Mouse (Mus musculus) right cerebral cortex, postnatal 10 days (tissue): ENCODE results near the gene Tnrc6c.
A peak's percentile ranks its signal among the peaks of the same experiment; 100 is the strongest.

Source experiments
- DNase-seq, 2 experiments: peaks; one replicate each; pipeline ENCODE4 v3.0.0; 2021; ENCODE audit warnings: low spot score in 2 of 2

The Tnrc6c gene

DNA sequence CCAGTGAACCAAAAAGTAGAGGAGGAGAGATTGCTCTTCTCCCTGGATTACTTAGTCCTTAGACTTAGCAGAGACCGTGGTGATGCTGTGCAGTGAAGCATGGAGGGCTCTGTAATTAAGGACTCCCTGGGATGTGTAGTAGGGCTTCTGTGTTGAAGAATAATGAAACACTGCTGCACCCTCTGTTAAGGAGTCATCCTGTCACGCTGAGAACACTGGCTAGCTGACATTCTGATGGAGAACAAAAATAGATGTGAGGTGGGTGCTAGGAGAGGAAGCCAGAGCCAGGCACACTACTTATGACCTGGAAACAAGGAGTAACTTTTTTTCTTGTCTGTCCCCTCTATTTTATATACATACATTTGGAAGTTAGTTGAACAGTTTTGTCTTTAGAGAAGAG is 22.6 kb downstream of the Tnrc6c start:
- no peak for DNase-seq

DNA sequence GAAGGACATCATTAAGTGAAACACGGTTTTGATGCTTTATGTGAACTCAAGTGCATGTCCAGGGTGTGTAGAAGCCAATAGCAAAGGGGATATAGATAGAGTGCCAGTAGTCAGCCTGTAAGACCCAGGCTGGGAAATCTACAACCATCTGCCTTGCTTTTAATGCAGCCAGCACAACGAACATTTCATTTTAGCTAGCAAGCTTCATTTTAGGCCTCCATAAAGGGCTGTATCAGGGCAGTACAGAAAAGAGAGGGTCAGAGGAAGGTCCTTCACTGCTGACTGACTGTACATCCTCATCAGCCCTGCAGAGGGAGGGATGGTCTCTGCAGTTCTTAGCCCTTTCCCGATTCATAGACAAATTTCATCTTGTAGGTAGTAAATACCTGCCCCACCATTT is 23.0 kb downstream of the Tnrc6c start:
- no peak for DNase-seq

DNA sequence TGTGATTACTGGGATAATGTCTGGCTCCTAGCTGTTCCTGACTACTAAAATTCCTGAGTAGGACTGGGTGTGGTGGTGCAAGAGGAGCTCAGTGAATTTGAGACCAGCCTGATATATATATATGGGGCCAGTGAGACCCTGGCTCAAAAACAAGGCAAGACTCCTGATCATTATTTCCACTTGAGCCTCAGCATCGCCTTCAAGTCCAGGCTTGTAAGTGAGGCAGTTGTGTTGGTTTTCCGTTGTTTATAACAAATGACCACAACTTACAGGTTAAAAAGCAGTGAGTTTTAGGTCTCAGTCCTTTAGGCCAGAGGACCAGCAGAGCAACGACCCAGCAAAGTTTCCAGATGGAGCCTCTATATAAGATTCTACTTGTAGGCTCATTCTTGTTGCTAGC is 23.5 kb downstream of the Tnrc6c start:
- no peak for DNase-seq

- DNase-seq, result no peak
Observed at GRCm38 (mm10) chr11:117678155-117678554, 24.1 kb downstream of the Tnrc6c start.

DNA sequence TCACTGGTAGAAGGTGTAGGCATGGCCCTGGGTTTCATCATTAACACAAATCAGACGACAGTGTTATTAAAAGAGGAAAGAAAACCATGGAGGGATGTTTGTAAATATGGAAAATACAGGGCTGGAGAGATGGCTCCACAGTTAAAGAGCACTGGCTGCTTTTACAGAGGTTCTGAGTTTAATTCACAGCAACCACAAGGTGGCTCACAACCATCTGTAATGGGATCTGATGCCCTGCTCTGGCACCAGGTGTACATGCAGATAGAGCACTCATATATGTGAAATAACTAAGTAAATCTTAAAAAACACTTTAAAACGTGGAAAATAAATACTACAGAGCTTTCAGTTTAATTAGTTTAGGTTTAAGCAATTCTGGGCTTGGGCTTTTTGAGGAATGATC is 24.7 kb downstream of the Tnrc6c start:
- no peak for DNase-seq

GRCm38 (mm10) chr11:117684640-117685039 is 30.6 kb downstream of the Tnrc6c start:
- DNase-seq, result no peak

GRCm38 (mm10) chr11:117685461-117685860 is 31.4 kb downstream of the Tnrc6c start:
- peak in 1 of 2 experiments; percentile 42 for DNase-seq

DNA sequence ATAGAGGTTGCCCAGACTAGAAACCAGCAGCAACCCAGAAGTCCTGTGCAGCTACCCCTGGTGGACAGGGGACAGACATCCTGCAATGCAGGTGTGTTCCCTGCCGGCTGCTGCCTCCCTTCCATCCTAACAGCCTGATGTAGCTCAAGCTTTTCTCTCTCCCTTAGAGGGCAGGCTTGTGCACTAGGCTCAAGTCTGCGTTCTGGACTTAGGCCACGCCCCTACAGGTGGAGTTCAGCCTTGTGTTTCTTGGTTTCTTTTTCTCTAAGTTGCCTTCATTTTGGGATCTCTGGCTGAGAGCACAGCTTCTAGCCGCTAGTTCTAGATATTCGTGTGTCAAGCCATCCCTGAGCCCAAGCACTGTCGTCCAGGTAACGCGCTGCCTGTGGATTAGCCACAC is 31.9 kb downstream of the Tnrc6c start:
- no peak for DNase-seq

GRCm38 (mm10) chr11:117688603-117689002 is 34.5 kb downstream of the Tnrc6c start:
- DNase-seq, result no peak

- DNase-seq, result no peak
Observed at GRCm38 (mm10) chr11:117691311-117691710, 37.2 kb downstream of the Tnrc6c start.

- no peak for DNase-seq
Observed at GRCm38 (mm10) chr11:117694050-117694449, 40.0 kb downstream of the Tnrc6c start.

GRCm38 (mm10) chr11:117696585-117696984 is 42.5 kb downstream of the Tnrc6c start:
- DNase-seq, result no peak

GRCm38 (mm10) chr11:117700871-117701270 is 46.8 kb downstream of the Tnrc6c start:
- no peak for DNase-seq

DNA sequence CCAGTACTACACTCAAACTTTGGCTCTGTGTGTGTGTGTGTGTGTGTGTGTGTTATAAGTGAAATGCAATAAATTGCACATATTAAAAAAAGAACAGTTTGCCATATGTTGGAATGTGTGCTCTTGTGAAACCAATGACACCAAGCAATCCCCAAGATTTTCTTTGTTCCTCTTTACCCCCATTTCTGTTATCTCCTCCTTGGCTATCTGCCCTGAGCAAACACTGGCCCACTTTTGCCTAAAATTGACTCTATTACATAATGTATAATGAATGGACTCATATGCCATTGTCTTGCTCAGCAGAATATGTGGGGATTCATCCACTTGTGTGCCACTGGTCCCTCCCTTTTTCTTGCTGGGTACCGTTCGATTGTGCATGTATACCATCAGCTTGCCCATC is 52.2 kb downstream of the Tnrc6c start:
- no peak for DNase-seq

DNA sequence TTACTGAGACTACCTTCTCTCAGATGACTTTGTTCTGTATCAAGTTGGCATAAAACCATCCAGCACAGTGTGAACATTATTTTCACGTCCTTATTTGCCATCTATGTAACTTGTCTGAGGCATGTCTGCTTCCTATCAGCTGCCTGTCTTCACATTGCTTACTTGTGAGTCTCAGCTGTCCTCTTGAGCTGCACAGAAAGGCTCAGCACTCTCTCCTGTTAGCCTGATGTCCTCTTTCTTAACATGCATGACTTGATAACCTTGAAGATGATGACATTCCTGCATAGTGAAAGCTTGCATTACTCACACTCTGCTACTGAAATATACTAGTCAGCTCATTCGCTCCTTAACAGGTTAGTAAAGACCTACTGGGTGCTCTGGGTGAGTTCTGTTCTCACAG is 53.1 kb downstream of the Tnrc6c start:
- DNase-seq, result no peak

DNA sequence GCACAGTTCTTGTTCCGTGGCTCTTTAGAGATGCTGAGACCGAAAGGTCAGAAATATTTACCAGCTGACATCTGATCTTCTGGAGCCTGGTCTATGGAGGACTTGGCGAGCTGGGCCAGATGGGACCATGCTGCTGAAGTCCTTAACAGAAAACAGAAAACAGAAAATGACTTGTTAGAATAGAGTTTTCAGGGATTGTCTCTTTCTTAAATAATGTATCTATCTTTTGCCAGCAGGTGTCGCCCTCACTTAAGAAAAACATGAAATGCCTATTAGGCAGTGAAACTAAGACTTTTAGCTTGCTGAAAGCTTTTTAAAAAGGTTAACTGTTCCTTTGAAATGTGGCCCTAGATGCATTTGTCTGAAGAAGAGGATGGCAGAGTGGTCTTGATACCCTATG is 55.2 kb downstream of the Tnrc6c start:
- peak in 1 of 2 experiments; percentile 63 for DNase-seq

GRCm38 (mm10) chr11:117710815-117711294 is 56.8 kb downstream of the Tnrc6c start:
- no peak for DNase-seq

DNA sequence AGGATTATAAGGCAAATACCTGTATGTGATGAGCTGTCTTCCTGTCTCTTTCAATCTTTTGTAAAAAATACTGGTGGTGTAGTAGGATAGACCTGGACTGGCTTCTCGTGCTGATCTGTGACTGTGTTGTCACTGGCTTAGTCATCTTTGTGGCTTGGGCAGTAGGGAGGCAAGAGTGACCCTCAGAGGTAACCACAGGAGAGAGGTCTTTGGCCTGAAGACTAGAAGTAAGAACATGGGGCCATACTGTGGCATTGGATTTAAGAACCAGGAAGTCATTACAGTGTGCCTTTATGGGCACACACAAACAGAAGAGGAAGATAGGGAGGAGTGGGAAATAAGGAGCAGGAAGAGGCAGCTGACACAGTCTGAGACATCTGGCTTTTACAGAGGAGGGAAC is 58.0 kb downstream of the Tnrc6c start:
- no peak for DNase-seq

GRCm38 (mm10) chr11:117713375-117713774 is 59.3 kb downstream of the Tnrc6c start:
- no peak for DNase-seq

DNA sequence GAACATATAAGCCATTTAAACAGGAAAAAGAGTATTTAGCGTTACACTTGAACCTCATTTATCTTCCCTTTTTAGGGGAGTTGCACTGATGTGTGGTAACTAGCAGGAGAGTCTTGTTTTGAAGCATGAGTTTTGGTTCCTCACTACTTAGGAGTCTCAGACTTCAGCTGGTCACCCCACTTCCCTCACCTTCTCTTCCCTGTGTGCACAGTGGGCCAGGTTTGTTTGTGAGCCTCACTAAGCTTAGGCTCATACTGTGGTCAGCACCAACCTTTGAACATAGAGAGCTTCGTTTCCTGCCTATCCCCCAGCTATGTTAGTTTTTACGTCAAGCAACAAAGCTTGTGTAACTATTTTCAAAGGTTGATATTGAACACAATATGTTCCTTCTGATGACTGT is 64.7 kb downstream of the Tnrc6c start:
- no peak for DNase-seq

- no peak for DNase-seq
Observed at GRCm38 (mm10) chr11:117724604-117725301, 70.7 kb downstream of the Tnrc6c start.

DNA sequence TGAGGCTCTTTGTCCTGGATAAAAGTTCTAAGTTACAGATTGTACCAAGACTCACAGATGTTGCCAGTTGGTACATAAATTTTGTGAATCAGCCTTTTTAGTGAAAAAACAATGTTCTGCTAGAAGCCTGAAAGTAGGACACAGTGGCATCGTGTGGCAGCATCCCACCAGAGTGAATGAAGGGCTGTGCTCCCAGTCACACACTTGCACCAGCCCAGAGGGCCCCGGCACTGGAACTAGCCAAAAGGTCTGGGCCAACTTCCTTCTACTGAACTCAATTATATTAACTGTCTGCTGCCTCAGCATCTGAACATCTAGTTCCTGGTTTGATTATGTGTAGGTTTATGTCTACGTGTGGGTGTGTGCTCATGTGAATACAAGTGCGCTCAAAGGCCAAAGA is 72.9 kb downstream of the Tnrc6c start:
- peak in 1 of 2 experiments; percentile 50 for DNase-seq

DNA sequence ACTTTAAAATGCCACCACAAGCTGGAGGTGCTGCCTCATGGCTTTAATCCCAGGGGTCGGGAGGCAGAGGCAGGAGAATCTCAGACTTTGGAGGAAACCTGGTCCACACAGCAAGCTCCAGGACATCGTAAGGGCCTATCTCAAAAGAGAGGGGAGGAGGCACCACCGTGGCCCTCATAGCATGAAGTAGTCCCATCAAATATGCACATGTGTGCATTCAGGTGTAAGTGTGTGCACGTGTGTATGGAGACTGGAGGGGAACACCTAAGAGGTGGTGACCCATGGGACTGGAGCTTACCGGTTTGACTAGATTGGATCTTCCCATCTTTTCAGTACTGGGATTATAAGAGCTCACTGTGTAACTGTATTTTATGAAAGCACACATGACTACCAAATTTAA is 74.2 kb downstream of the Tnrc6c start:
- DNase-seq, result no peak

DNA sequence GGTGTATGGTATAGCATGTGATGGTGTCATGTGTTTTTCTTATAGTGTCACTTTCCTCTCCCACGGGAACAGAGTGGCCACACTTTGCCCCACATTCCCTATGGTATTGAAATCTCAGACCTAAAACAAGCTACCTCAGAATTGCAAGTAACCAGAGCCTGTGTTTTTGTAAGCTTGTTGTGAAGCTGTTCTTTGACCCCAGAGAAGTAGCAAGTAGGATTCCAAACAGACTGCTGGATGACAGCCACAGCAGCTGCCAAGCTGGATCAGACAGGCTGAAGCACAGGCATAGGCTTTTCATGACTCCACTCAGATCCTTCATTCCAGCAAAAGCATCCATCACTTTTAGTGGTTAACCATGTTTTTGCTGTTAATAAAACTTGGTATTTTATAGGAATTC is 74.8 kb downstream of the Tnrc6c start:
- DNase-seq, result peak in 1 of 2 experiments; percentile 56
